Mouse (Mus musculus): ENCODE data around the gene Foxj2. TPM values are rescaled to one million over a fixed set of nuclear protein-coding genes. Genes with fewer than 3 reads are reported as not detected.
A peak's percentile ranks its signal among the peaks of the same experiment; 100 is the strongest.

Foxj2 gene
- 10 to 100 TPM in 1 of 3 experiments, 1 to 10 TPM in 2; 6.6 to 10.9 (median 9.3) TPM for polyA plus RNA-seq (2017; shearing (Covaris generic))

DNA sequence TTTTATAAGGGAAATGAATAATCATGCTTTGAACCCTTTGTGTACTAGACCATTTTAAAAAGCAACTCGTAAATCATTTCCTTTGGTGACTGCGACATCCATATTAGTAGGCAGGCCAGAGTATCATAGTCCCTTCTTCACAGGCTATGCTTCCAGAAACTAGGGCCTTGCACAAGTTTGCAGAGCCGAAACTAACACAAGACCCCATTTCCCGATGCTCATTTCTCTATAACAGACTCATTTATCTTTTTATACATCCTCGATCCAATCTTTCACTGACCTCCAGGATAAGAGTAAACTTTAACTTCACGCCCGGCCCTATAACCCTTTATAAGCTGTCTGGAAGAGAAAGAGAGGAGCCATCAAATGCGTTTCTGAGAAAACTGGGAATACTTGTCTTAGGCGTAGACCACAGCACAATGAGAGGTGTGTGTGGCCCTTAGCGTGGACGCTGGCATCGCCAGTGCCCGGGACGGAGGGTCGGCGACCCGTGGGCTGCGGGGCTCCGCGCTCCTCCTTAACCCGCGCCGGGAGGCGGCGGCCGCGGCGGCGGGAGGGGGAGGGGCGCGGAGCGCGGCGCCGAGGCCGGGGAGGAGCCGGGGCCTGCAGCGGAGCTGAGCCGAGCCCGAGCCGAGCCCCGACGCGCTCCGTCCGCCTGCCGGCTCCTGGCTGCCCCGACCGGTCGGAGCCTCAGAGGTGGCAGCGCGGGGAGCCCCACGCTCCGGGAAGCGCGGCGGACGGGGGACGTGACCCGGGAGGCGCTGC is at the start of gene Foxj2:
Gene Foxj2 (plus strand): TSS at position 609 of the 765 bp plus-strand sequence.
- ATAC-seq, result peak; percentile 48

DNA sequence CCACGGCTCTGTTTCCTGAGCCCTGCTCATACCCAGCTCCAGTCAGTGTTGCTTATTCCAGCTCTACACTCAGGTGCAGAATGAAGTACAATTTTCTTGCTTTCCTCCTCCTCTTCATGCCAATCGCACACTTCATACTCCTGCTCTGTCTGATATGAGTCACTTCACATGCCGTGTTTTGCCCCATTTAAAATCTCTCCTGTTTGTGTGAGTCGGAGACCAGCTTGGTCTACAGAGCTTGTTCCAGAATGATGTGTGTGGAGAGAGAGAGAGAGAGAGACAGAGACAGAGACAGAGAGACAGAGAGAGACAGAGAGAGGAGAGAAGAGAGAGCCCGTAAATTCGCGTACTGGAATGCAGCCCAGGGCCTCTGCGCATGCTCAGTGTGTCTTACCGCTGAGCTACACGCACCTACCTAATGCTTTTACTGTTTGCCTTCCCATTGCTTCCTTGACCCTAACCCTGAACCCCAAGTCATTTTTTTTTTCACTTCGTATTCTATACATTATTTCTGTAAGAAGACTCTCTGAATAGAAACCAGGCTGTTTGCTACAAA is 48.9 kb upstream of the Foxj2 start:
- no peak for ATAC-seq

DNA sequence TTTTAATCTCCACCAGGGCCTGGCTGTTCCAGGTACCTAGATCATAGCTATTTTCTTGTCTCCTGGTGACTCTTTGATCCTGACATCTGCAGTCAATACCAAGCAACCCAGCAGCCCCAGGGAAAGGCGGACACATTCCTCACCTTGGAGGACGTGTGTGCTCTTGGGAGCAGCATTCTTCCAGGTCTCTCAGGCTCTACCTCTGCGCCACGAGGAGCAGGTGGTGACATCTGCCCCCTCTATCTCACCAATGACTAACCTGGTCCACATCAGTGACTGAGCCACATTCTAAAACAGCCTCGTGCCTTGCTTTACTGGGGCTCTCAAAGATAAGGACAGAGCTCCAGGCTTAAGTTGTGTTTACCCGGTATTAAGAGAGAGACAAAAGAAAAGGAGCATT is 47.0 kb upstream of the Foxj2 start:
- ATAC-seq, result no peak

DNA sequence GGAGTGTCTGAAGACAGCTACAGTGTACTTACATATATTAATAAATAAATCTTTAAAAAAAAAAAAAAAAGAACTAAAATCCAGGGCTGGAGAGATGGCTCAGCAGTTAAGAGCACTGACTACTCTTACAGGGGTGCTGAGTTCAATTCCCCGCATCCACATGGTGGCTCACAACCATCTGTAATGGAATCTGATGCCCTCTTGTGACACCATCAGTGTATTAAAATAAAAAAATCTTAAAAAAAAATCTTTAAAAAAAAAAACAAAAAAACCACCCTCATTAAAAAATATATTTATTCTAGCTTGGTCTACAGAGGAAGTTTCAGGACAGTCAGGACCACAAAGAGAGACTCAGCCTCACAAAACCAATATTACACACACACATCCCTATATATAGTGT is 45.4 kb upstream of the Foxj2 start:
- ATAC-seq, result no peak

DNA sequence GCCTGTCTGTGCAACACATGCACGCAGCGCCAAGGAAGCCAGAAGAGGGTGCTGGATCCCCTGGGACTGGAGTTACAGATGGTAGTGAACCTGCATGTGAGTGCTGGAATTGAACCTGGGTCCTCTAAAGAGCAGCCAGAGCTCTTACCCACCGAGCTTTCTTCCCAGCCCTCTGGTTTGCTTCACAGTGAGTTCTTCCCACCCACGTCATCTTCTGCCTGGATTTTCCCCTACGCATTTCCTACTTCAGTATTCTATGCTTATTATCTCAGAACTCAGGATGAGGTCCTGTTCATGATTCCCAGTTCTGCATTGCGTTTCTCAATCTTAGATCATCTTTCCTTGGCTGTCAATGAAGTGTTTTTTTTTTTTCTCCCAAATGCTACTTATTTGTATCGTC is 43.7 kb upstream of the Foxj2 start:
- ATAC-seq, result no peak

DNA sequence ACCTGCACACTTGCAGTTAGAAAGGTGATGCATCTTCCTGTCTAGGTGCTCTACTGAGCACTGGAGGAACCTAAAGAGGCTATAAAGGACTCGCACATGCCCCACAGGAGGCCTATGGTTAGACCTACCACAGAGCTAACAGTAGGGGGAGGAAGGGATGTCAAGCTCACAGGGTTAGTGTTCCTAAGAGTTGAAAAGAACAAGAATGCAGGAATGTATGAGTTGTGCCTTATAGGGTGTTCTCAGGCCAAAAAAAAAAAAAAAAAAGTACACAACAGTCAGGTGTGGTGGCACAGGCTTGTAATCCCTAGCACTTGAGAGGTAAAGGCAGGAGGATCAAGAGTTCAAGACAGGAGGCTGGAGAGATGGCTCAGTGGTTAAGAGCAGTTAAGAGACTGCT is 39.8 kb upstream of the Foxj2 start:
- ATAC-seq, result no peak

DNA sequence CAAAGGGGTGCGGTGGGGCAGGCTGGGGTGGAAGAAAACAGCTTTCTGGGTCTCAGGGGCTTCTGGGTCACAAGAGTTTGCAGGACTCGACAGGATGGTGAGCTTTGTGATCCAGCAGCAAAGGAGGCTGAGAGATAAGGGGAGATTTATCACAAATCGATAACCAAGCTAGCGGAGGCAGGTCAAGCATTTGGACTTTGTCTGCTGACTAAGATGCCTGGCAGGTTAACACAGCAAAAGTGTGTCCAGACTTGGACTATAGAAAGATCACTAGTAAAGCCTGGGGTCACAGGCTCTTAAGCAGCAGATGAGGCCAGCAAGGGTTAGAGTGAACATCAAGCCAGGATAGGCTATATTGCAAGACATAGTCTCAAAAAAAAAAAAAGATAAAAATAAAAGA is 38.5 kb upstream of the Foxj2 start:
- no peak for ATAC-seq

DNA sequence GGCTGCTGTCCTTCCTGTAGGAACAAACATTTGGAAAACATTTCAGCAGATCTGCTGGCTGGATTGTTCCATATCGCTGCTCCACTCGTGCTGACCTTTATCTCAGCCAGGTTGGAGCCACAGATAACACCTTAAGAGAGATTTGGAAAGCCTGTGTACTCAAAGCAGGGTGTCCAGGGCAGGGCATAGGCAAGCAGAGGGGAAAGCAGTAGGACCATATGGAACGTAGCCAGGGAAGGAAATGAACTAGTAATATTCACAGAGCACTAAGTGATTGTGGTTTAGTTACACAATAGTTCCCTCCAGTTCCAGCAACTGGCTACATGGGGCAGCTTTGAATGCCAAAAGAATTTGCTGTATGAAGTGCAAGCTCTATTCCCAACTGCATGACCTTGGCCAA is 37.5 kb upstream of the Foxj2 start:
- no peak for ATAC-seq

DNA sequence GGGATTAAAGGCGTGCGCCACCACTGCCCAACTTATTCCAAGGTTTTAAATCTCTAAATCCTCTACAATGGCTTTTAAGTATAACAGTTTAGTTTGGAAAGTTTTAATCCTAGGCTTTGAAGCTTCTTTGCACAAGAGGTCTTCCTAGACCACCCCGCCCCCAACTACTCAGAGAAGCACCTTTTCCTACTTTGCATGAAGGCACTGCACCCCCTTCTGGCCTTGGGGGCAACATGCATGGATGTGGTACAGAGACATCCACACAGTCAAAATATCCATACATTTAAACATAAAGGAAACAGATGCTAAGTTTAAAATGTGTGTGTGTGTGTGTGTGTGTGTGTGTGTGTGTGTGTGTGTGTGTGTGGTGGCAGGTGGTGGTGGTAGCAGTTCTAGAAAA is 34.8 kb upstream of the Foxj2 start:
- no peak for ATAC-seq

DNA sequence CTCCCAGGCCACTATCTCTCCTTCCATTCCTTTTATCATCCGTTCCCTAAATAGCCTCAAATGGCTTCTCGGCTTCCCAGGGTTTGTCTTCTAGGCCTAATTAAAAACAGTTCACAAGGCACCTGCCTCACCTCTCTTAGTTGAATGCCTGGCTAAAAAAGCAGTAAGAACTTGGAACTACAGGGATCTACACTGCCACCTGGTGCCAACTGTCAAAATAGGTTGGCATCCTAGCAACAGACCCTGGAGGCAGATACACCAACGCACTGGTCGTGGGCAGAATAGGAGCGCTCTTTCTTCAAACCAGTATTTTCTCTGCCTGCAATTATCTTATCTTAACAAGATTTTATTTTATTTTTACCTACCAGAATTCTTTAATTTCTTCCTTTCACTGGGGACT is 33.4 kb upstream of the Foxj2 start:
- peak; percentile 85 for ATAC-seq

DNA sequence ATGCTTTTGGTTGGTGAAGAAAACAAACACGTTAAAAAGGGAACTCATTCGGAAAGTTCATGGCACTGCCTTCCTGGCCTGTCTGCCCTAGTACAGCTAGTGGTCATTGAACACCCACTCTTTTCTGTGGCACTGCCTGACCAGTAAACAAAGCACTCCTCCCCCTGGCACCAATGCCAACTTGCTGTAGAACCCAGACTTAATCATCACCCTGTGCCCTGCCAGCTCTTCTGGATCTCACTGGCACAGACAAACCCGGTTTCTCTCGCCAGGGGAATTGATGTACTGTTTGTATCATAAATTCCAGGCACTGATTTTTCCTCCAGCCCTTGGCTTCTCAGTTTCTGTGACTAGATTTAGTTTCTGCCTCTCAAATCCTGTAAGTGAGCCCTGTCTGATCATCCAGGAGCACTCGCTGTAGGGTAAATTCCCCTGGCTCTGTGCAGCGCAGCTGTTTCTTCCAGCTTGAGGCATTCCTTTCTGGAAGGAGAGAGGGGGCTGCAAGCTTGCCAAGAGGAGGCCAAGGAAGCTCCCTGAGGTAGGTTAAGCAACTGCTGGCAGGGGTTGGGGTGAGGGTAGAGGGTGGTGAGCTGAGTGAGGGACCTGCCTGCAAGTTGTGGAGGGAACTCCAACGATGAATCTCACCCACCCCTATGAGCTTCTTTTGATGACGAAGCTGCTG is 24.3 kb upstream of the Foxj2 start:
- no peak for ATAC-seq

DNA sequence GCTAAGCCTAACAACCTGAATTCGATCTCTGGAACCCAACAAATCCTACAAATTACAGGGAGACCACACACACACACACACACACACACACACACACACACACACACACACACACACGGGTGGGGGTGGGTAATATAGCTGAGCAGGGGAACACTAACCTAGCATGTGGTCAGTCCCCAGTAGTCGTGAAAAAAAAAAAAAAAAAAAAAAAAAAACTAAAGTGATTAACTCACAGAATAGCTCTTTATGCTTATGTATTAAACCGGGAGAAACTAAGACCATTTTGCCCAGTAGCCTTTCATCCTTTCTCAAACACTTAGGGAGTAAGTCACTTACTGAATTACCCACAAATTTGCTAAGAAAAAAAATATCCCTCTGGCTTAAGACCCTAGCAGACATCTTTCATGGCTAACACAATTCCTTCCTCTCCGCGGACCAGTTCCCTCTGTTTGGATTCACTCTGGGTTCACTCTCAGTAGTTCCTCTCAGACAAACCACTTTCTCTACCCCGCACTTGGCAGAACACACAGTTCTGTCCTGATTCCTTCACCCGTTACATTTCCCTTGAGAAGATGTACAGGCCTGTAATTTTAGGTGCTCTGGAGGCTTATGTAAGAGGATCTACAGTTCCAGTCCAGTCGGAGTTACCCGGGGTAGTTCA is 18.9 kb upstream of the Foxj2 start:
- peak; percentile 11 for ATAC-seq

DNA sequence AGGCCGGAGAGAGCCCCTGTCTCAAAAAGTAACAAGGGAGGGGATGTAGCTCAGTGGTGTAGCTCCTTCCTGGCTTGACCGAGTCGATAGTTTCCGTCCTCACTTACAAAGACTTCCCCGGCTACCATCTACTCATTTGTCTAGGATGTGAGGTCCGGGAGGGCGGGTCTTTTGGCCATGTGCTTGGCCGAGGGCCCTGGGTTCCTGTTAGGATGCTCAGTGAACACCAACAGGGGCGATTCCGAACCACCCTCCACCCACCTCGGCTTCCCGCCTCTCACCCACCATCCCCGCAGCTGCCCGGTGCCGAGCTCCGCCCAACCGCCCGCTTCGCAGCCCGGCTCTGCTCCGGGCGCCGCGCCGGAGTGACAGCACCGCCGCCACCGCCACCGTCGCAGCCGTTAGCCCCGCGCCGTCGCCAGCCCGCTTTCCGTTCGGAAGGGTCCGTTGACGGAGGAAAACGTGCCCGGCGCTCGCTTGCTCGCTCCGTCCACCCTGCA is 18.4 kb upstream of the Foxj2 start, which contains the start of gene Slc2a3:
Gene Slc2a3 (minus strand): TSS at position 340 of the 500 bp plus-strand sequence.
- ATAC-seq, result peak; percentile 56

DNA sequence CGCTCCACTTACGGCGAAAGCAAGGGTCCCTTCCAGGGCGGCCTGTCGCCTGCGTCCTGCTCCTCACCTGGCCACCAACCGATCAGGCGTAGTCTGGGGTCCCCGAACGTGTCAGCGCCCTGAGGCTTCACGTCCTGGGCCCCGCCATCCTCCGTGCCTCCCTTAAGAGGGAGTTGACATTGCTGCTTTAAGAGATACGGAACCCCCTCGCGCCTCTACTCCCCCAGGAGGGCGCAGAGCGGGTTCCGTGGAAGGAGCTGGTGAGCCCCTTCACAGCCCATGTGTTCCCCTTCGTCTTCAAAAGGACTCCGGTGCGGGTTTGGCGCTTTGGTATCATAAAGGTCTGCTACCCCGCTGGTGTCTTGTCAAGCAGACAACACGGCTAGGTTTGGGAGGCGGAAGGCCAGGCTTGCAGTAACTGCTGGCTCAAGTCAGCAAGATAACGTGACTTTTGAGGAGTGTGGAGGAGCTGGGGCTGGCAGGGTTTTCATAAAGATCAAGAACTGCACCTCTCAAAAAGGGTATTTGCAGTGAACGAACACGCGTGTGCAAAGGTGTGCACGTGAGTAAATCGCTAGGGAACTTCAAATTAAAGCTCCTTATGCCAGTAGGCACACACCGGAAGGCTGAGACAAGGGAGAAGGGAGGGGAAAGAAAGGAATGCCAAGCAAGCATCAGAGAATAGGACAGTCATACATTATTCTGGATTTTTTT is 17.8 kb upstream of the Foxj2 start:
- peak; percentile 69 for ATAC-seq

DNA sequence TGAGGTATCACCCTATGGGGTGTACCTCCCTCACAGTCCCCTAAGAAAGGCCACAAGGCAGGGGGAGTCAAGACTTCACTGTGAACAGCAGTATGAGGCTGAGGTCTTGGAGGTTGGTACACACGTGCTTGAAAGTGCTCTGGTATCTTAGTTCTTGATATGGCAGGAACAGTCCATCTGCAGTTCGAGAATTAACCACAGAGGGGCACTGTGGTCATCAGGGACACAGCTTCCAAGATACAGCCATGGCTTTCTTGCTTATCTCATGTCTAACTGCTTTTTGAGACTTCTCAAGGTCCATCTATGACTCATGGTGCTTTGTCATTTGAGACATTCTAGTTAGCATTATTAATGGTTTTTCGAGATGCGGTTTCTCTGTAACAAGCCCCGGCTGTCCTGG is 15.3 kb upstream of the Foxj2 start:
- ATAC-seq, result peak; percentile 63

DNA sequence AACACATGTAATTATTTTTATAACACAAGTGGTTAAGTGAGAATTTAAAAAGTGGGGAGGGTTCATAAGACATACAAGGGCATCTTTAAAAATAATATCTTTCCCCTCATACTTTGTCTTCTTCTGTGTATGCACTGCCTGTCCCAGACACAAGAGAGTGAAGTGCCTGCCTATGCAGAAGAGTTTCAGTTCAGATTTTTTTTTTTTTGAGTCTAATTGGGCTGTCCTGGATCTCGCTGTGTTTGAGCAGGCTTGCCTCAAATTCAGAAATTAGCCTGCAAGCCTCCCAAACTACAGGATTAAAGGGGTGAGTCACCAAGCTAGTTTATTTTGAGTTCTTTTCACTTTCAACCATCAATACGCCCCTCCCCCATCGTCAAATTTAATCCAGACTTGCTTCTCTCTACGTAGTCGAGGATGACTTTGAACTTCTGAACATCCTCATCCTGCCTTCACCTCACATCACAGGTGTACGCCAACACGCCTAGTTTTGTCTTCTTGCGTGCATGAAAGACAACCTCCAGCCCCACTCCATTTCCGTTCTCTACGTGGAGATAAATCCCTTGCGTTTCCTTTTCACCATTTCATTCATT is 9.6 kb upstream of the Foxj2 start:
- peak; percentile 44 for ATAC-seq

DNA sequence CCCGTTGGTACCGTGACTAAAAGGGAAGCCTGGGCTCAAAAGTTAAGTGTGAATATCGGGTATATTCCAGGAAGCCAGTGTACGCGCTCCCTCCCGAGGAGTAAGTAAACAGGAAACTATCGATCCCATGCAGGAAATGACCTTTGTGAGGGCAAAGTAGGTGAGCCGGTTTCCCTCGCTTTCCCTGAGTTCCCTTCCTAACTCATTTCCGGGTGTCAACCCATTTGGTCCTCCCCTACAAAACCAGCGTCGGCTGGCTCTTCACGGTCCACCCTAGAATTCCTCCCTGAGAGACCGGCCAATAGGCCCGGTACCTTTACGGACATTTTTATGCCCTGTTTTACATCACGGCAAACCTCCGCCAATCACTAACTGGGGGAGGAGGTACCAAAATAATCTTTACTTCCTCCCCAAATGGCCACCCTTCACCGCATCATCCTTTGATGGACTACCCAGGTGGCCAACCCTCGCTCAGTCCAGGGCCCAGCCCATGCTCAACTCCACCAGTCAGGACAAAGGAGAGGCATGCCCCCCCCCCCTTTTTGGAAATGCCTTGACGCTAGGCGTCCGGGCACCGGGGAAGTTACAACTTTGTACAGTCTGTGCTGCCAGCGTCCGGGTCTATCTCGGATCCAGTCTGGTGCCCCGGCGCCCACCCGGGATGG is 9.0 kb upstream of the Foxj2 start:
- peak; percentile 83 for ATAC-seq

DNA sequence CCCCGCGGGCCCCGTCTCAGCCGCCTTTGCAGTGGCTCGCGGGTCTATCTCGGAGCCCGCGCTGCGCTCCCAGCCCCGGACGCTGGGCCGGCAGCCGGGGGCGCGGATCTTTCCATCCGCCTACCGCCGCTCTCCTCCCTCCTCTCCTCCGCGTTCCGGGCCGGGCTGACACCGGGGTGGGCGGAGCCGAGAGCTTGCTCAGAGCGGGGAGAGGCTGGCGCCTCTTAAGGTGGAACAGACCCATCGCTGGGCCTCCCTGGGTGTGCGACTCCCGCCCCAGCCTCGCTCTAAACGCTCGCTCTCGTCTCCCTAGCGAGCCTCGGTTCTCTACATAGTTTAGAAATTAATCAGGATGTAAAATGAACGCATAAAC is 8.4 kb upstream of the Foxj2 start:
- ATAC-seq, result peak; percentile 65

DNA sequence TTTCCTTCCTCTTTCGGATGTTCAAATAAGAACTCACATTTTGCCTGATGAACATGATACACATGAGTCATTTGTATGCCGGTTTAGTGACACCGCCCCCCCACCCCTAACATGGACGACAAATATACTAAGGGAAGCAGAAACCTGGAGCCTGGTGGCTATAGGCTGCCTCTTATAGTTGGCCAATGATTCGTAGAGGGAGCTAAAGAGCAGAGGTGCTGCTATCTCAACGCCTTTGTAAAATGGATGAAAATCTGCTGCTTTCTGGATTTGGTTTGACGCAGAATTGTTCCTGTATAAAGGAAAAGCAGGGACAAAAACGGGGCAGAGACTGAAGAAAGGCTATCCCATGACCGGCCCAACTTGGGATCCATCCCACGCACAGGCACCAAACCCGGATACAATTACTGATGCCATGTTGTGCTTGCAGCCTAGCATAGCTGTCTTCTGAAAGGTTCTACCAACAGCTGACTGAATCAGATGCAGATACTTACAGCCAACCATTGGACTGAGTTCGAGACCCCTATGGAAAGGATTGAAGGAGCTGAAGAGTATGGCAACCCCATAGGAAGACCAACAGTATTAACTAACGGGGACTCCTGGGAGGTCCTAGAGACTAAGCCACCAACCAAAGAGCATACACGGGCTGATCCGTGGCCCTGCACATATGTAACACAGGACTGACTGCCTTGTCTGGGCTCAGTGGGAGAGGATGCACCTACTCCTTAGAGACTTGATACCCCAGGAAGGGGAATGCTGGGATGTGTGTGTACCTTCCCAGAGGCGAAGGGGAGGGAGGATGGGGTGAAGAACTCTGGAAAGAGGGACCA is 7.7 kb upstream of the Foxj2 start:
- ATAC-seq, result peak; percentile 50

DNA sequence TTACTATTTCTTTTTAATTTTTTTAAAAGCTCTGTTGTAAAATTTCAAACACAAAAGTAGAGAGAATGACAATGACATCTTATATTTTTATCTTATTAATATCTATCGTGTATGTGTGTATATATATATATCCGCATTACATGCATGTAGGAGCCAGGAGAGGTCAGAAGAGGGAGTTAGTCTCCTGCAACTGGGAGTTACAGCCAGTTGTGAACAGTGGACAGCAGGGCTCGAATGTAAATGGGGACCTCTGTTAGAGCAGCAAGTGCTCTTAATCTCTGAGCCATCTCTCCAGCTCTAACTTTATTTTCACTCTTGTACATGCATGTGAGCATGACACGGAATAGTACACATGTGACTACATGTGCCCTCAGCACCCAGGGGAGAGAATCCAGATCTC is 7.0 kb upstream of the Foxj2 start:
- ATAC-seq, result no peak

DNA sequence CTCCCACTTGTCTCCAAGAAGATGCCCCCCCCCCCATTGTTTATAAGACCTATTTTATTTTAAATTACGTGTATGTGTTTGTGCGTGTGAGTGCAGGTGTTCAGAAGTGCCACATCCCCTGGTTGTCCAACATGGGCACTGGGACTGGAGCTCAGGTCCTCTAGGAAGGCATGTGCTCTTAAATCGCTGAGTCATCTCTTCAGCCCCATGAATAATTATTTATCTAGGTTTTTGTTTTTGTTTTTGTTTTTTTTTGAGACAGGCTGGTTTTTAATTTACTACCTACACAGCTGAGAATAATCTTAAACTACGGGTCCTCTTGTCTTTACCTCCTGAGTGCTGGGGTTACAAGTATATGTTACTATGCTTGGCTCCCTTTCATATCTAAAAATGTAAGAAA is 6.1 kb upstream of the Foxj2 start:
- no peak for ATAC-seq

All from inflammation-experienced regulatory T-cells, adult 6 months (primary cell).